Mouse (Mus musculus): ENCODE measurements around the gene Cep85l. TPM values are rescaled to one million over a fixed set of nuclear protein-coding genes. Genes with fewer than 3 reads are reported as not detected.

Gene Cep85l
- polyA plus RNA-seq, 1 experiment from 2014 or later: 3.9 TPM

DNA sequence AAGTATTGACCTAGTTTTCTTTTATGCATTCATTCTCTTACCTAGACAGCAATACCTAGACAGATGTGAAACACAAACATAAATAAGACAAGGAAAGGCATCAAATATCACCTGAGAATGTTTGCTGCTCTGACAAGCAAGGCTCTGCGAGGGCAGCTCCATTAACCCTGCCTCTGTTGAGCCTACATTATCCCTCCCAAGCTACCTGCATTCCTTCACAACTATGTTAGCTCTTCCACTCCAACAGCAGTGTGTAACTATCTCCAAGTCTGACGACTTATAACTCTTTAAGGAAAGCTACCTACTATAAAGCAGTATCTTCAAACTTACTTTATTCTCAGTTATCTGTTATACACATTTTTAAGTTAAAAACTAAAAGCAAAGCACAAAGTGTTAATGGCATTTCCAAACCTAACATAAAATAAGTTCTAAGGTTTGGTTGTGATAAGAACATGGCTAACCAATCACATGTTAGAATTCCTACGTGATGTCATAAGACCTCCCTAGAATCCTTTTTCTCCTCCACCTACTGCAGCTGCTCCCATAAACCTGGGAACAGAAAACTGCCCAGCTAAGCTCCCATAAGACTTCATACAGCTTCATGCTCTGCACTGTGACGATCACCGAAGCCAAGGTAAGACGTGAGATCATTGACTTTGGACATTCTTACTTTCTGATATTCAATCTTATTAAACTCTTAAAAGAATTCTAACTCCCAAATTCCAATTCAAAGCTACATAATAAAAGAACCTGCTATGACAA, 42.4 kb downstream of the Cep85l start, which contains the start of gene Pln:
Gene Pln, plus strand, starts transcription at position 506 of the 762 bp plus-strand sequence.
- H3K36me3 ChIP-seq (ENCODE audit: control insufficient read depth, insufficient read depth, low read length): no peaks in the 10 kb centered on the region
- WGBS: 87% methylated on average over 6 of the region's 6 CpGs
- no peak within 1 kb of the TSS for H3K4me2 ChIP-seq (ENCODE audit: low read length)
- no peak within 1 kb of the TSS for H3K4me3 ChIP-seq (ENCODE audit: low read depth, low read length)
- ATAC-seq: no peak
- H3K9me3 ChIP-seq (replicated peaks; ENCODE audit: control insufficient read depth, low read length, poor library complexity, severe bottlenecking): no peaks in the 10 kb centered on the region
- H3K4me1 ChIP-seq (ENCODE audit: control insufficient read depth, insufficient read depth, low read length): no peaks in the 10 kb centered on the region
- H3K27me3 ChIP-seq (ENCODE audit: control insufficient read depth, insufficient read depth, low read depth, low read length): no peaks in the 10 kb centered on the region
- no peak within 1 kb of the TSS for H3K27ac ChIP-seq (ENCODE audit: low read length)
- no peak within 1 kb of the TSS for H3K9ac ChIP-seq (ENCODE audit: low read depth, low read length)

DNA sequence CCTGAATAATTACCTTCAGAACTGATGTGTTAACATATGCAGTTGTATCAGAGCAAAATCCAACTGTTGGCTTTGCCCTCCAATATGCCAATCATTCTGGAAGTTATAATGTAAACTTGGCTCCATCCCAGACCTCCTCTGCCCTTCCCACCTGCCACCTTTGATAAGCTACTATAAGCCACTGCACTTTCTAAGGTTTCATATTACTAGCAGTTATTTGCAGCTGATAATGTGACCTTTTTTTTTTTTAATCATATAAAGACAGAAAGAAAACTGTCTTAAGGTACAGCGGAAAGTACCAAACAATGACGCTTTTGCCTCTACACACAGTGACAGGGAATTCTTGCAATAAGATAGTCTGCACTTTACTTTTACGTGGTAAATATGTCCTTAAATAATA, 43.8 kb downstream of the Cep85l start:
- no peak overlapping the region for H3K27ac ChIP-seq (ENCODE audit: low read length)
- H3K9ac ChIP-seq (ENCODE audit: low read depth, low read length): no peak overlapping the region
- no peaks in the 10 kb centered on the region for H3K4me1 ChIP-seq (ENCODE audit: control insufficient read depth, insufficient read depth, low read length)
- H3K9me3 ChIP-seq (replicated peaks; ENCODE audit: control insufficient read depth, low read length, poor library complexity, severe bottlenecking): no peaks in the 10 kb centered on the region
- H3K27me3 ChIP-seq (ENCODE audit: control insufficient read depth, insufficient read depth, low read depth, low read length): no peaks in the 10 kb centered on the region
- H3K4me3 ChIP-seq (ENCODE audit: low read depth, low read length): no peak overlapping the region
- no peaks in the 10 kb centered on the region for H3K36me3 ChIP-seq (ENCODE audit: control insufficient read depth, insufficient read depth, low read length)
- no peak for ATAC-seq
- 85% methylated on average over 3 of the region's 3 CpGs for WGBS
- no peak overlapping the region for H3K4me2 ChIP-seq (ENCODE audit: low read length)

DNA sequence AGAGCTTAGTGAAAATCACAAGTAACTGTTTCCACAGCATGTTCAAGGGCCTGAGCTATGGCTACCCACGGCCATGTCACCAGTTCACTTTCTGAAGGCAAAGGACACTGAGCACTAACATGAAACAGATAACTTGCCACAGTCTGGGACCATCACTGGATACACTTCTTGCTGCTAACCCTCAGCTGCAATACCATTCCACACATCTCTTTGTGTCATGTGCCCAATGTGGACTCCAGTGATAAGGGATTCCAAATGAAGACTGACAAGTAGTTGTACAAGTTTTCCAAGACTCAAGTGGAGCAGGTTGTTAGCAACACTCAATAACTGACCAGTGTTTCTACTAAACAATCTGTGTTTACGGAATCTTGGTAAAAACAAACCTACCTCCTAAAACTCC, 44.5 kb downstream of the Cep85l start:
- H3K4me3 ChIP-seq (ENCODE audit: low read depth, low read length): no peak overlapping the region
- no peak overlapping the region for H3K9ac ChIP-seq (ENCODE audit: low read depth, low read length)
- H3K36me3 ChIP-seq (ENCODE audit: control insufficient read depth, insufficient read depth, low read length): no peaks in the 10 kb centered on the region
- no peak overlapping the region for H3K27ac ChIP-seq (ENCODE audit: low read length)
- no peaks in the 10 kb centered on the region for H3K9me3 ChIP-seq (replicated peaks; ENCODE audit: control insufficient read depth, low read length, poor library complexity, severe bottlenecking)
- H3K4me1 ChIP-seq (ENCODE audit: control insufficient read depth, insufficient read depth, low read length): no peaks in the 10 kb centered on the region
- no peak overlapping the region for H3K4me2 ChIP-seq (ENCODE audit: low read length)
- no peak for ATAC-seq
- no peaks in the 10 kb centered on the region for H3K27me3 ChIP-seq (ENCODE audit: control insufficient read depth, insufficient read depth, low read depth, low read length)
- WGBS: 99% methylated on average over 2 of the region's 2 CpGs

DNA sequence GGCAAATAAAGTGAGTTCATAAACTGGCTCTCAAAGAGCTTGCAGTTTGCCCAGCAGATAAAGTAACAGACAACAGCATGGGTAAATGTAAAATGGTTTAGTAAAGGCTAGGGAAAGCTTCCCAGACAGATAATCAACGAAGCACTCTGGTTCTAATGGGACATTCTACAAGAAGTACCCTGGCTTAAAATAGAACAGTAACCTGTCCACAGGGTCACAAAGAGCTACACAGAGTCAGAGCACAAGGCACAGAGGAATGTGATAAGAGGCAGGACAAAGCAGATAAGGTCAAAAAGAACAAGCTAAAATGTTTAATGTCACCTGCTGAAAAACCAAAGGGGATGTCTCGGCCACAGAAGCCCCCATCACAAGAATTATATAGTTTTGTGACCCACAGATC, 47.0 kb downstream of the Cep85l start:
- H3K9me3 ChIP-seq (replicated peaks; ENCODE audit: control insufficient read depth, low read length, poor library complexity, severe bottlenecking): no peaks in the 10 kb centered on the region
- WGBS: 82% methylated on average over 2 of the region's 2 CpGs
- no peaks in the 10 kb centered on the region for H3K4me1 ChIP-seq (ENCODE audit: control insufficient read depth, insufficient read depth, low read length)
- no peak overlapping the region for H3K27ac ChIP-seq (ENCODE audit: low read length)
- no peak overlapping the region for H3K4me2 ChIP-seq (ENCODE audit: low read length)
- H3K9ac ChIP-seq (ENCODE audit: low read depth, low read length): no peak overlapping the region
- no peak for ATAC-seq
- H3K27me3 ChIP-seq (ENCODE audit: control insufficient read depth, insufficient read depth, low read depth, low read length): no peaks in the 10 kb centered on the region
- H3K4me3 ChIP-seq (ENCODE audit: low read depth, low read length): no peak overlapping the region
- H3K36me3 ChIP-seq (ENCODE audit: control insufficient read depth, insufficient read depth, low read length): no peaks in the 10 kb centered on the region

DNA sequence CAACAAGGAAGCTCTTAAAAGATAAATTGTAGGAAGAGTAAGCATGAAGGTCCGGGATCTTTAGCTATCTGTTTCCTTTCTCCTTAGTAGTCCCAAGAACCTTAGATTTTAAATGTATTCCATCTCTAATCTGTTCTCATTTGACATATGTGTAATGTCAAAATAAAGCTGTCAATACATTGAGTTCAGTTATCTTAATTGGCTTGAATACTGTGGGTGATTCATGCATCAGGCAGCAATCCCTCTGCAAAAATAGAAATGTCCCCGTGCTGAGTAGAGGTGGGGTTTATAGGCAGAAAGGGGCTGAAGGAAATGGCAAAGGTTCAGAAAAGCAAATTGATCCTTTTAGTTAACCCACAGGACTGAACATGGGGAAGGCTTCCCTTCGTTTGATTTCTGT, 50.5 kb downstream of the Cep85l start:
- Histone ChIP-seq H3K4me2 (ENCODE audit: low read length) (no peak overlapping the region), H3K4me1 (ENCODE audit: control insufficient read depth, insufficient read depth, low read length) (no peaks in the 10 kb centered on the region), H3K27me3 (ENCODE audit: control insufficient read depth, insufficient read depth, low read depth, low read length) (no peaks in the 10 kb centered on the region), H3K9me3 (replicated peaks; ENCODE audit: control insufficient read depth, low read length, poor library complexity, severe bottlenecking) (no peaks in the 10 kb centered on the region), H3K36me3 (ENCODE audit: control insufficient read depth, insufficient read depth, low read length) (no peaks in the 10 kb centered on the region), H3K4me3 (ENCODE audit: low read depth, low read length) (no peak overlapping the region), H3K27ac (ENCODE audit: low read length) (no peak overlapping the region), H3K9ac (ENCODE audit: low read depth, low read length) (no peak overlapping the region)
- WGBS: 83% methylated on average over 3 of the region's 3 CpGs
- ATAC-seq: no peak

DNA sequence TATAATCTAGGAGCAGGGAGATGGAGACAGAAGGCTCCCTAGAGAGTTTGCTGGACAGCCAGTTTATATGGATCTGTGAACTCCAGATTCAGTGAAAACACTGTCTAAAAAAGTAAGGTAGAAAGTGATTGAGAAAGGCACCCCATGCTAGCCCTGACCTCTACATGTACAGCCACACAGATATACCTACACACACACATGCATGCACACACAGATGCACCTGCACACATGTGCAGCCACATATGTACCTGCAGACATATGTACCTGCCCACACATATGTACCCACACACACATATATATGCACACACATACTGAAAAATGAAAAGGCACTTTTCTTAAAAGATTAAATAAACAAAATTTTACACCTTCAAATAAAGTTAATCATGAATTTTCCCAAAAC, 53.4 kb downstream of the Cep85l start:
- no peak overlapping the region for H3K4me3 ChIP-seq (ENCODE audit: low read depth, low read length)
- H3K36me3 ChIP-seq (ENCODE audit: control insufficient read depth, insufficient read depth, low read length): no peaks in the 10 kb centered on the region
- H3K9ac ChIP-seq (ENCODE audit: low read depth, low read length): no peak overlapping the region
- no peaks in the 10 kb centered on the region for H3K9me3 ChIP-seq (replicated peaks; ENCODE audit: control insufficient read depth, low read length, poor library complexity, severe bottlenecking)
- no peak for ATAC-seq
- no peak overlapping the region for H3K4me2 ChIP-seq (ENCODE audit: low read length)
- H3K27ac ChIP-seq (ENCODE audit: low read length): no peak overlapping the region
- no peaks in the 10 kb centered on the region for H3K4me1 ChIP-seq (ENCODE audit: control insufficient read depth, insufficient read depth, low read length)
- H3K27me3 ChIP-seq (ENCODE audit: control insufficient read depth, insufficient read depth, low read depth, low read length): no peaks in the 10 kb centered on the region

DNA sequence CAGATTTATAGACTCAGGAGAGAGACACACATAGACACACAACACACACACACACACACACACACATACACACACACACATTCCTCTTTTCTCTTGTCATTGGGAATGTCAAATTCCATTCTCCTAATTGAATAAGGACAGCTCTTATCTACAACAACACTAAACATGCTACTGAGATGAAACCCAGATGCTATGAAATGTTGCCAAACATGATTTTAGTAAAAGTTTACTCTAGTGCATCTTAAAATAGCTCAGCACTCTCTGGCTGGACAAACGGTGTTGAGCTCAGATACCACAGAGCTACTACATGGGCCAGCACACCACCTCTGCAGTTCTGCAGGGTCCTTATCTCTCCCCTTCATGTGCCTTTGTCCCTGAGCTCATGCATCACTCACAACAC, 55.1 kb downstream of the Cep85l start:
- no peaks in the 10 kb centered on the region for H3K9me3 ChIP-seq (replicated peaks; ENCODE audit: control insufficient read depth, low read length, poor library complexity, severe bottlenecking)
- 72% methylated on average over 1 of the region's 1 CpGs for WGBS
- H3K4me3 ChIP-seq (ENCODE audit: low read depth, low read length): no peak overlapping the region
- no peak overlapping the region for H3K4me2 ChIP-seq (ENCODE audit: low read length)
- no peak for ATAC-seq
- no peak overlapping the region for H3K27ac ChIP-seq (ENCODE audit: low read length)
- no peaks in the 10 kb centered on the region for H3K36me3 ChIP-seq (ENCODE audit: control insufficient read depth, insufficient read depth, low read length)
- H3K4me1 ChIP-seq (ENCODE audit: control insufficient read depth, insufficient read depth, low read length): no peaks in the 10 kb centered on the region
- no peak overlapping the region for H3K9ac ChIP-seq (ENCODE audit: low read depth, low read length)
- H3K27me3 ChIP-seq (ENCODE audit: control insufficient read depth, insufficient read depth, low read depth, low read length): no peaks in the 10 kb centered on the region

DNA sequence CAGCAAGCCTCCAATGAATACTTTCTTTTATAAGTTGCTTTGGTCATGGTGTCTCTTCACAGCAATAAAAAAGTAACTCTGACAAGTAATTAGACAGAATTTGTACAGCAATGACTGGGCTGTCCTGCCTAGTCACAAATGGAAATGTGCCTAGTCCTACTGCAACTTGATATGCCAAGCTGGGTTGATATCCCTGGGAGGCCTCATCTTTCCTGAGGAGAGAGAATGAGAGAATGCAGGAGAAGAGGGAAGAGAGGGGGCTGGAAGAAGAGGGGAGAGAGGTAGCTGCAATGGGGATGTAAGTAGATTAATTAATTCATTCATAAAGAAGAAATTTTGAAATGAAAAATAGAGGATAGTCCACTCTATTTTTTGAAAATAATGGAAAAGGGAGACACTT, 56.4 kb downstream of the Cep85l start:
- Histone ChIP-seq H3K27me3 (ENCODE audit: control insufficient read depth, insufficient read depth, low read depth, low read length) (no peaks in the 10 kb centered on the region), H3K9me3 (replicated peaks; ENCODE audit: control insufficient read depth, low read length, poor library complexity, severe bottlenecking) (no peaks in the 10 kb centered on the region), H3K9ac (ENCODE audit: low read depth, low read length) (no peak overlapping the region), H3K36me3 (ENCODE audit: control insufficient read depth, insufficient read depth, low read length) (no peaks in the 10 kb centered on the region), H3K4me2 (ENCODE audit: low read length) (no peak overlapping the region), H3K4me1 (ENCODE audit: control insufficient read depth, insufficient read depth, low read length) (no peaks in the 10 kb centered on the region), H3K4me3 (ENCODE audit: low read depth, low read length) (no peak overlapping the region), H3K27ac (ENCODE audit: low read length) (no peak overlapping the region)
- ATAC-seq: no peak

DNA sequence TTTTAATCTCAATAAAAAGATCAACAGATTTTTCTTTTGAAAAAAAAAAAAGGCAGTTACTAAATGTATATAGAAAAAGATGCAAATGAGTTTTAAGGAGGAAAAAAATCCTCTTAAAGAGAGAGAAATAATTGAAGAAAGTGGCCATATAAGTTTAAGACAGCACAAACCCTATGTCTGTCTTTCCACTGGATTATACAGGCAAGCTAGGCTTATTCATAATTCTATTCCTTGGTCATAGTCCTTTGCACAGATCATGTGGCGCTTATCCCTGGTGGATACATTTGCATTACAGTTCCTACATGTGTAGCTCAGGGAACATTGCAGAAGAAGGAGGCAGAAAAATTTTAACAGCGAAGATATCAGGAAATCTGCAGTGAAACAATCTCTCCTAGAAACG, 73.1 kb downstream of the Cep85l start:
- no peak for ATAC-seq
- Histone ChIP-seq H3K9ac (ENCODE audit: low read depth, low read length) (no peak overlapping the region), H3K4me2 (ENCODE audit: low read length) (no peak overlapping the region), H3K9me3 (replicated peaks; ENCODE audit: control insufficient read depth, low read length, poor library complexity, severe bottlenecking) (no peaks in the 10 kb centered on the region), H3K27ac (ENCODE audit: low read length) (no peak overlapping the region), H3K36me3 (ENCODE audit: control insufficient read depth, insufficient read depth, low read length) (no peaks in the 10 kb centered on the region), H3K4me3 (ENCODE audit: low read depth, low read length) (no peak overlapping the region), H3K27me3 (ENCODE audit: control insufficient read depth, insufficient read depth, low read depth, low read length) (no peaks in the 10 kb centered on the region), H3K4me1 (ENCODE audit: control insufficient read depth, insufficient read depth, low read length) (0 out of 2 replicates have a peak, but pooled peaks cover 2% of the 10 kb centered on the region)
- WGBS: 85% methylated on average over 3 of the region's 3 CpGs

Measured in midbrain, embryonic 16.5 days (tissue).